Mouse (Mus musculus) mesoderm, embryonic 11.5 days (tissue): Measurements from ENCODE around the gene Rxfp3.
A peak's percentile ranks its signal among the peaks of the same experiment; 100 is the strongest.
"Not testable (repeated sequence)": the region's sequence is repeated elsewhere in the genome, so short reads cannot be mapped to it uniquely, and the experiment has no call there.

ENCODE experiments used
- DNase-seq: peaks from one replicate; pipeline ENCODE4 v3.0.0-alpha.2; 2012; ENCODE audit warnings: low read depth, low spot score

The Rxfp3 gene

GRCm38 (mm10) chr15:11035947-11036474, 1.8 kb downstream of the Rxfp3 start:
- DNase-seq: no peak

- DNase-seq: no peak
Measured at GRCm38 (mm10) chr15:11030188-11030587, 7.6 kb downstream of the Rxfp3 start.

- no peak for DNase-seq
Measured at GRCm38 (mm10) chr15:11026801-11027561, 10.8 kb downstream of the Rxfp3 start.

- DNase-seq: no peak
Measured at GRCm38 (mm10) chr15:11014931-11015330, 22.9 kb downstream of the Rxfp3 start.

GRCm38 (mm10) chr15:11010976-11011548, 26.7 kb downstream of the Rxfp3 start:
- DNase-seq: no peak

- peak; percentile 41 for DNase-seq
Measured at GRCm38 (mm10) chr15:11008756-11009155, 29.0 kb downstream of the Rxfp3 start.

- no peak for DNase-seq
Measured at GRCm38 (mm10) chr15:11004646-11005045, 33.1 kb downstream of the Rxfp3 start.

- no peak for DNase-seq
Measured at GRCm38 (mm10) chr15:11003791-11004190, 34.0 kb downstream of the Rxfp3 start.

GRCm38 (mm10) chr15:11000421-11000820, 37.4 kb downstream of the Rxfp3 start, which contains the start of gene Slc45a2:
Gene Slc45a2, plus strand, starts transcription at chr15:11000721.
- no peak for DNase-seq

GRCm38 (mm10) chr15:10999832-11000231, 38.0 kb downstream of the Rxfp3 start:
- no peak for DNase-seq

GRCm38 (mm10) chr15:10991566-10991965, 46.2 kb downstream of the Rxfp3 start:
- no peak for DNase-seq

- DNase-seq: no peak
Measured at GRCm38 (mm10) chr15:10990411-10990810, 47.4 kb downstream of the Rxfp3 start.

- not testable (repeated sequence) for DNase-seq
Measured at GRCm38 (mm10) chr15:10986477-10986876, 51.3 kb downstream of the Rxfp3 start.

GRCm38 (mm10) chr15:10985756-10986155, 52.0 kb downstream of the Rxfp3 start:
- no peak for DNase-seq
